Mouse (Mus musculus): ENCODE data around the gene Olfr67.
"Not testable (repeated sequence)": the region's sequence is repeated elsewhere in the genome, so short reads cannot be mapped to it uniquely, and the experiment has no call there.

Olfr67 gene

DNA sequence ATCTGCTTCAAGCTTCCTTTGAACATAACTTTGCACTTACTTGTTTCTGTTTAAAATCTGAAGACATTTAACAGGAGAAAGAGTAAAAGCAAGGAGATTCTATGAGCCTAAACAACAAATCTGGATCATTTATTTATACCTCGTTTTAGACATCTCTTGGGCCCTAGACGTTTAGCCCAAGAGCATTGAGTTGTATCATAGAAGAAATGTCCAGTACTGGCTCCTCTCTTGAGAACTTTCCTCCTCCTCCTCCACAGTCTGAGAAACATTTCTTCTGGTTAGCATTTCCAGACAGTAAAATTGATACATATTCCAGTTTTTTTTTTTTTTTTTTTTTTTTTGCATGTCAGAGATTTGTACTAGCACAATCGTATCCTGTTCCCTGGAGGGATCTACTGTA is at the start of gene Olfr67:
Olfr67 (minus strand) TSS at position 101 of the 400 bp plus-strand sequence.
- DNase-seq (ENCODE audit: low read depth, low spot score) = no peak

DNA sequence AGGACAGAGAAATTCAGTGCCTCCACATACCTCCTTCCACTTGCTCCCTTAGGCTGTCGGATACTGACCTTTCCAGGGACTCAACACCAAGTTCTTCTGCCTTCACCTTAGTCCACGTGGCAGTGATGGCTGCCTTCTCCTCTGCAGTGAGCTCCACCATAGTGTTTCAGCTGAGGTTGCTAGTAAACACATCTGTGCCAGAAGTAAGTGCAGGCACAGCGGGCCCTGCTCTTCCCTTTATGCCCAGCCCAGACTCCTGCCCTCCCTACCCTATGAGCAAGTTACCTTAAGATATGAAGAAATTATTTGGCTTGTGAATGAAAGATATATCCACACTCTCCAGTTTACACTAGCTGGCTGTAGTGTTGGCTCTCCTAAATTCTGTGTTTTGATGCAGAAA is 48.6 kb upstream of the Olfr67 start, which contains the start of gene Hbb-bh2:
Hbb-bh2 (minus strand) TSS at position 253 of the 400 bp plus-strand sequence.
- no peak for DNase-seq (ENCODE audit: low read depth, low spot score)

DNA sequence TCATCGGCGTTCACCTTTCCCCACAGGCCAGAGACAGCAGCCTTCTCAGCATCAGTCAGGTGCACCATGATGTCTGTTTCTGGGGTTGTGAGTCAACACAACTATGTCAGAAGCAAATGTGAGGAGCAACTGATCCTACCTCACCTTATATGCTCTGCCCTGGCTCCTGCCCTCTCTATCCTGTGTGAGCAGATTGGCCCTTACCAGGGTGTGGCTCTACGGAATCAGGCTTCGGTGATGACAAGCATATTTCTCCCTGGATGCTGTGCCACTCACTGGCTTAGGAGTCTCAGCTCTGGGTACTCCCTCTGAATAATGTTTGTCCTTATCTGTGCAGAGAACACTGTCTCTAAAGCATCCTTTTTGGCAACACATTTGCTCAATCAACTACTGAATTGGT is 36.2 kb upstream of the Olfr67 start, which contains the start of gene Hbb-bs:
Hbb-bs (minus strand) TSS at position 289 of the 400 bp plus-strand sequence.
- DNase-seq (ENCODE audit: low read depth, low spot score) = no peak

DNA sequence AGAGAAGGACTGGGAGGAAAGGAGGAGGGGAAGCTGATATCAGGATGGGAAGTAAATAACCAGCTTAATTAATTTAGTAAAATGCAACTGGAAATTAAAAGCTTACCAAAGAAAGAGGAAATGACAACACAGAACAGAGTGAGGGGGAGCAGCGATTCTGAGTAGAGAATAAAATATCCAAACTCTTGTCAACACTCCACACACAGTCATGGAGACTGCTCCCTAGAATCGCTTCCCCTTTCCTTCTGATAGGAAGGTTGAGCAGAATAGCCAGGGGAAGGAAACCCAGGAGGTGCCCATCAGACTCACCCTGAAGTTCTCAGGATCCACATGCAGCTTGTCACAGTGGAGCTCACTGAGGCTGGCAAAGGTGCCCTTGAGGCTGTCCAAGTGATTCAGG is 35.5 kb upstream of the Olfr67 start:
- DNase-seq (ENCODE audit: low read depth, low spot score) = not testable (repeated sequence)

DNA sequence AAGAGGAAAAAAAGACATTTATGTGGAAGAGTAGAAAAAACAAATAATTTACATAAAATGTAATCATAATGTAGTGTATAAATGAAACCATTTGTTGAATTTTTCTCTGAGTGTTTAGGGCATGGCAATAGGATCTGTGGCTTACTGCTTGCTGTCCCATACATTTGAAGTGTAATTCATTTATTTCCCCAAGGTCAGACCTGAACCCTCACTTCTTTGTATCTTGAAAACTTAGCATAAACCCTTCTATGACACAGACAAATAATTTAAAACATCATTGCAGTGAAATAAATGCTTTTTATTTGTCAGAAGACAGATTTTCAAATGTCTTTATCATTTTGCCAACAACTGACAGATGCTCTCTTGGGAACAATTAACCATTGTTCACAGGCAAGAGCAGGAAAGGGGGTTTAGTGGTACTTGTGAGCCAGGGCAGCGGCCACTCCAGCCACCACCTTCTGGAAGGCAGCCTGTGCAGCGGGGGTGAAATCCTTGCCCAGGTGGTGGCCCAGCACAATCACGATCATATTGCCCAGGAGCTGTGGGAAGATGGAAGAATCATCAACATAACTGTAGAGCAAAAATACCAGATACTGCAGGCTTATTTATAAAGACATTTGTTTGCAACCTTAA is 34.8 kb upstream of the Olfr67 start:
- no peak for DNase-seq (ENCODE audit: low read depth, low spot score)

DNA sequence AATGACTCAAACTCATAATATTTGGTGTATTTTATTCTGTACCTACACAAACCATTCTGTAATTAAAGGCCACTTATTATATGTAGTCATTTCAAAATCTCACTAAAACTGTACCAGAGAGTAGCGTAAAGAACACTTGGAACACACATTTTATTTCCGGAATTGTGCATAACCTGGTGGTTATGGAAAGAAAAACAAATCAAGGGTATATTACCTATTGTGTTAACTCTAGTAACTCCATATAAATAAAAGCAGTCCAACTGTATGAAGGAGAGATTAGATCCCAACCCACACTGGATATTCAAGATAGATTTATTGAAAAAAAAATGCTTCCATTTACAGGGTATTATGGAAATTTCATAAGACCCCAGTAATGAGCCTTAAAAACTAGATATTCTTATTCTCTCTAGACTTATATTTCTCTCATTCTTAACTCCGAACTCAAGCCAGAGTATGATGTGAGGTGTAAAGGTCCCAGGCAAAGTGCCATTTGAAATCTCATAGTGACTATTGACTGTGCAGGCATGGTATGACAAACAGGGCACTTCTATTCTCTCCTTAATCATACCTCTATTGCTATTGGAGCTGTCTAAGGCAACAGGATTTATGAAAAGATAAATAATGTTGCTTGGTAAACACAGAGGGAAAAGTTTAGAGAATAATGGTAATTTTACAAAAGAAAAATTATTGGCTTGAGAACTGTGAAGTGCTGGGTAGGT is 34.1 kb upstream of the Olfr67 start:
- no peak for DNase-seq (ENCODE audit: low read depth, low spot score)

DNA sequence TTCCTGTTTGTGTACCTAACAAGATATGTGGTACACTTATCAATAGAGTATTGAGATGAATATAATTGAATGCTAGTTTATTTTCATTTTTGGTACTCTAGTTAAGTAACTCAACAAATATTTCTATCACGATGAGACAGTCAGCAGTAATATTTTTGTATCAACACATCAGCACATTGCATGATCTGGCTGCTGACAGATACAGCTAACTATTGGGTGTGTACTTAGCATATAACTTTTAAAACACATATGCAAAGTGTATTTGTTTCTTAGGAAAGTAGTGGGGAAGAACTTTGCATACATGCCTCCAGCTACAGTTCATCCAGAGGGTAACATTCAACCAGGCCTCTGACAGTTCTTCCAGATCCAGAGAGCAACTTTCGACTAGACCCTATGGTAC is 33.0 kb upstream of the Olfr67 start:
- DNase-seq (ENCODE audit: low read depth, low spot score) = no peak

DNA sequence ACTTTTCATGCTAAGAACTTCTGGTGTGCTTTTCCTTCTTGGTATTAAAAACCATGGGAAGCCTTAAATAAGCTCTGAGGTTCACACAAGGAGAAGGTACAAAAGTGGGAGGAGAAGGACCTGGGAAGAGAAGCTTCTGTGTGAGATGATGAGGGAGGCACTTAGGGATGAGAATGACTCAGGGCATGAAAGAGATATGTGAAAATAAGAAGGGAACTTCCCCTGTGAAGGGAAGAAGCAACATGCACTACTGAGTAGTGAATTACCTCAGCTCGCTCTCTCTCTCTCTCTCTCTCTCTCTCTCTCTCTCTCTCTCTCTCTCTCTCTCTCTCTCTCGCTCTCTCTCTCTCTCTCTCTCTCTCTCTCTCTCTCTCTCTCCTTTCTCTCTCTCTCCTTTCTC is 23.5 kb upstream of the Olfr67 start:
- DNase-seq (ENCODE audit: low read depth, low spot score) = not testable (repeated sequence)

DNA sequence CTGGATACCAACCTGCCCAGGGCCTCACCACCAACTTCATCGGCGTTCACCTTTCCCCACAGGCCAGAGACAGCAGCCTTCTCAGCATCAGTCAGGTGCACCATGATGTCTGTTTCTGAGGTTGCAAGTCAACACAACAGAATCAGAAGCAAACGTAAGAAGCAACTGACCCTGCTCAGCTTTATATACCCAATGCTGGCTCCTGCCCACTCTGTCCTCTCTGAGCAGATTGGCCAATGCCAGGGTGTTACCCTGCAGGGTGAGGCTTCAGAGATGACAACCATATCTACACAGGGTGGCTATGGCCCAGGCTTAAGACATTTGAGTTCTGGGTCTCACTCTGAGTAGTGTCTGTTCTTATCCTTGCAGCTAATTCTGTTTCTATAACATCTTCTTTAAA is 22.1 kb upstream of the Olfr67 start, which contains the start of gene Hbb-bt:
Hbb-bt (minus strand) TSS at position 231 of the 400 bp plus-strand sequence.
- DNase-seq (ENCODE audit: low read depth, low spot score) = no peak

DNA sequence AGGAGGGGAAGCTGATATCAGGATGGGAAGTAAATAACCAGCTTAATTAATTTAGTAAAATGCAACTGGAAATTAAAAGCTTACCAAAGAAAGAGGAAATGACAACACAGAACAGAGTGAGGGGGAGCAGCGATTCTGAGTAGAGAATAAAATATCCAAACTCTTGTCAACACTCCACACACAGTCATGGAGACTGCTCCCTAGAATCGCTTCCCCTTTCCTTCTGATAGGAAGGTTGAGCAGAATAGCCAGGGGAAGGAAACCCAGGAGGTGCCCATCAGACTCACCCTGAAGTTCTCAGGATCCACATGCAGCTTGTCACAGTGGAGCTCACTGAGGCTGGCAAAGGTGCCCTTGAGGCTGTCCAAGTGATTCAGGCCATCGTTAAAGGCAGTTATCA is 21.5 kb upstream of the Olfr67 start:
- DNase-seq (ENCODE audit: low read depth, low spot score) = not testable (repeated sequence)

DNA sequence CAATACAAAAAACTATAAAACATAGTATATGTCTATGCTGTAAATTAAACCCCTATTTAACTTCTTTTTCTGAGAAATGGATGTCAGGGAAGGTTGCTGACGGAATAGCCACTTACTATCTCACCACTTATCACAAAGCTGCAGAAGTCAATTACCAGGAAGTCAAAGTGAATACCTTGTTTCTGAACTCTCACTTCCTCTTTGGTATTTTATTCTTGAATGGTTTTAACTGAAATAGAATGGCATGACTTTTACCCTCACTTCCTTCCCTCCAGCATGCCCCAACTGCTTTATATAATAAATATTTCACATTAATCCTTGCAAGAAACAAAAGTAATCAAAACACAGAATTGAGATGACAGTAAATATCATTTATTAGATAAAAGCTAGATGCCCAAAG is 20.6 kb upstream of the Olfr67 start:
- no peak for DNase-seq (ENCODE audit: low read depth, low spot score)

DNA sequence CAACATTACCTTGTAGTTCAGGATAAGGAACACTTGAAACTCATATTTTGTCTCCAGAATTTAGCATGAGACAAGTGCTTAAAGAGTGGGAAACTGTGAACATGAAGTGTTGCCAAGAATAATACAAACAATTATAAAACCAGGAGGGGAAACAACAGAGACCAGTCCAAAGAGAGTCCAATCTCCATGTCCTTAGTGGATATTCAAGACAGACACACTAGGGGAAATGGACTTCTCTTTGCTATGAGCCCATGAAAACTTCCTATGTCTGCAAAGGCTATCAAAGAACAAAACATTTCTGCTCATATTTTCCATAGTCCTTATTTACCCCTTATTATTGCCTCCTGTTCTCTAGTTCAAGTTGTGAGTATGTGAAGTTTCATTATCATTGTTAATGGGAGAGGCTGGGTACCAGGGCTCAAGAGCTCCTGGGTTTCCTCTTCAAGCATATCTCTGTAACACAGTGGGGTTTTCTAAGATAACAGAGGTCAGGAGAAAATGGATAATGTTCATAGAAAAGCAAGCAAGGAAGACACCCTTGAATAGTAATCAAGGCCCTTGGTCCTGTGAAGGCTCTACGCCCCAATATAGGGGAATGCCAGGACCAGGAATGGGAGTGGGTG is 19.7 kb upstream of the Olfr67 start:
- DNase-seq (ENCODE audit: low read depth, low spot score) = no peak

DNA sequence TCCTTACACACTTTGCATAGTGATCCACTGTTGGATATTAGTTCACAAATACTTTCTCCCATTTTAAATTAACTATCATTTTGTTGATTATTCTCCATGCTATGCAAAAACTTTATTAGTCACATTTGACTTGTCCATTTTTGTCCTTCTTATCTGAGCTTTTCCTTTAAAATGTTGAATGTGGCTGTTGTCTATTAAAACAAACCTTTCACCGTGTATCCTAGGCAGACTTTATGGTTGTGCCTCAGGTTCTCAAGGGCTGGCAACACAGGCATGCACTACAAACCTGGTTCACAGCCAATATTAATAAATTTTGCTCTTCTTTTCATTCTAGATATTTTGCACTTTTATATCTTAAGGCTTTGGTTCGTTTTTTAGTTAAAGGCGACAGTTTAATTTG is 19.1 kb upstream of the Olfr67 start:
- no peak for DNase-seq (ENCODE audit: low read depth, low spot score)

DNA sequence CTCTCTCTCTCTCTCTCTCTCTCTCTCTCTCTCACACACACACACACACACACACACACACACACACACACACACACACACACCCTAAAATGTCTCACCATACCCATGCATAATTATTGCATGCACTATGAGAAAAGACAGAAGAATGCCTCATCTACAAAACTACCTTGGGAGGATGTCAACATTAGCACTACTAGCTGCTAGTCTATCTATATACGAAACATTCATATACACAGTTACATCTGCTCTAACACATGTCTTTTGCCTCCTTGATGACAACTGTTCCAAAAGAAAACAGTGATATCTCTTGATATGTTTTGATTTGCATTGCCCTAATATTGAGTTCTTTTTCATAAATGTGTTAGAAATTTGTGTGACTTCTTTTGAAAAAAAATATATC is 18.7 kb upstream of the Olfr67 start:
- DNase-seq (ENCODE audit: low read depth, low spot score) = no peak

DNA sequence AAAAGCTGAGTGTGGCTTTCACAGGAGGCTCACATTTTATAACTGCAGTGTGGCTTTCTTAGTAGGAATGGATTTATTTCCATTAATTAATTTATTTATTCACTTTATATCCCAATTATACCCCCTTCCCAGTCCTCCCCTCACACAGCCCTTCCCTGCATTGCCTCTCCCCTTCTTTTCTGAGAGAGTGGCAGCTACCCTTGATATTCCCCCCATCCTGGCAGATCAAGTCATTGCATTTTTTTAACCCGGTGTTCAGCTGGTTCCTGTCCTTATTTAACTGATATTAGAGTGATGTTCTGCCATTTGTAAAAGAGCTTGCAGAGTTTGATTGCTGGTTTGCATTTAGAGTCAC is 18.2 kb upstream of the Olfr67 start:
- DNase-seq (ENCODE audit: low read depth, low spot score) = no peak

DNA sequence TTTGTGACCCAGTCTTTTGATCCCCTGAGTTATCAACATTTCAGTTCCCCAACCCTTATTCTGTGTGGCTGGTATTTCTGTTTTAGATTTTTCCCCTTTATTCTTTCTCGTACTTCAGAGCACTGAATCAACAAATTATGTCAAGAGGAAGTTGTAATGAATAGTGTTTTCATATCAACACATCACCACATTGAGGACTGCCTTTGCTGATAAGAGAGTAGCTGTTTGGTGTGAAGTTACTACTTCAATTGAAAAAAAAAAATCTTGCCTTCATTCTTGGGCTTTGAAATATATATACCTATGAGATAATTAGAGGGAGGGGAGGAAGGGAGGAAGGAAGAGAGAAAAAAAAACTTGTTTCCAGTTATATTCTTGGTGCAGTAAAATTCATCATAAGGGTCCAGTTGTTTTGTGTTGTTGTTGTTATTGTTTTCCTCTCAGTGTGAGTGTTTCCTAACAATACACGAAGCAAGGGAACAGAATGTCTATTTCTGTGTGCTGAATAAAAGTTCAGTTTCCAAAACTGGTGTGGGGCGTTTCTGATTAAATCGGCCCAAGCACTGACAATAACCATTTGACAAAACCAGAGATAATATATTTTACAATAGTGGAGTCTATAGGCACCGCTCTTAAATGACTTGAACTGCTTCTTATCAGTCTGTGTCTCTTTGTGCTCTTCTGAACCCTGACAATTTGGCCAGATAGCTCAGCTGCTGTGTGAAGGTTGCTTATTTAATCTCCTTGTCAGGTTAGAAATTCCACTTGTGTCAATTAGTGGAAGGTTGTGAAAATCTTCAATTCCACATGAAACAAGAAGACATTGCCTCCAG is 17.6 kb upstream of the Olfr67 start:
- no peak for DNase-seq (ENCODE audit: low read depth, low spot score)

DNA sequence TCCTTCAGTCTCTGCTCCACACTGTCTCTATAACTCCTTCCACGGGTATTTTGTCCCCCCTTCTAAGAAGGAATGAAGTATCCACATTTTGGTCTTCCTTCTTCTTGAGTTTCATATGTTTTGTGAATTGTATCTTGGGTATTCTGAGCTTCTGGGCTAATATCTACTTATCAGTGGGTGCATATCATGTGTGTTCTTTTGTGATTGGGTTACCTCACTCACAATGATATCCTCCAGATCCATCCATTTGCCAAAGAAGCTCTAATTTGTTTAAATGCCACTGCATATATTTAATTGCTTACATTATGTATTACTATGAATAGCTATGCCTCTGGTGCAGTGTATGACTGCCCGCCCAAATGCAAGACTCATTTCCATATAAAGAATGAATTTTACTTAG is 16.5 kb upstream of the Olfr67 start:
- DNase-seq (ENCODE audit: low read depth, low spot score) = not testable (repeated sequence)

DNA sequence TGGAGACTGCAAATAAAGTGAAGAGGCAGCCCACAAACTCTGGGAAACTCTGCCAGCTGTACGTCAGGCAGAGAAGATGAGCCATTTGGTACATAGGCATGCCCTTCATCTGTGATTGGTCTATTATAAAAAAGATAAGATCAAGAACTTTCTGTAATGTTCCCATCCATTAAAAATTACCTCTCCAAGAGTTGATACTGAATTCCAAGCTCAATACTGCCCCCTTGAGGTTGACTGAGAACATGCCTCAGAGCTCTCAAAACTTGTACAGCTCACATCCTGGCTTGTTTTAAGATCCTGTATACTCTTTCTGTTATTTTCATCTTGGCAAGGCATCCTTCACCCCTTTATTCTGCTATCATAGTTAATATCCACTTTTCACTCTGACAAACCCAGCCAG is 15.2 kb upstream of the Olfr67 start:
- peak; percentile 46 for DNase-seq (ENCODE audit: low read depth, low spot score)

DNA sequence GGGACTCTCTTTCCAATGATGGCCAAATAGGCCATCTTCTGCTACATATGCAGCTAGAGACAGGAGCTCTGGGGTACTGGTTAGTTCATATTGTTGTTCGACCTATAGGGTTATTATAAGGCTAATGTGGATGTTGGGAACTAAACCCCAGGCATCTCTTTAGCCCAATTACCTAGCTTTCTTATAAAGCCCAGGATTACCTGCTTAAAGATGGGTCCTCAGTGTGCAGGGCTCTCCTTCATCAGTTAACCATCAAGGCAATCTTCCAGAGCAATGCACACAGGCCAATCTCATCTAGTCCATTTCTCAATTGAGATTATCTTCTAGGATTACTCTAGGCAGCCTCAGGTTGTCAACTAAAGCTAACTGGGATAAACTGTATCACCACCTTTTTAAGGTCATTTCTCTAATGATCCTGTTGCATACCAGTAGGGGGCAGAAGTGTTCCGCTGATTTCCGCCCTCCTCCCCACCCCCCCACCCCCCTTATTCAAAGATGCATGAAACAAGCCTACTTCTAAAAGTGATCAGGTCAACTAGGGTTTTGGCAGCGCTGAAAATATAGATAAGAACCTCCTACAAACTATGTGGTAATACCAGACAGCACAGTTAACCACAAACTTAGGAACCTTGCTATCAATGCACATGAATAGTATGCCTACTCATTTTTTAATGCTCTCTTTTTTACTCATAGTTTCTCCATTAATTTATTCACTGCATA is 1.2 kb upstream of the Olfr67 start:
- DNase-seq (ENCODE audit: low read depth, low spot score) = no peak

DNA sequence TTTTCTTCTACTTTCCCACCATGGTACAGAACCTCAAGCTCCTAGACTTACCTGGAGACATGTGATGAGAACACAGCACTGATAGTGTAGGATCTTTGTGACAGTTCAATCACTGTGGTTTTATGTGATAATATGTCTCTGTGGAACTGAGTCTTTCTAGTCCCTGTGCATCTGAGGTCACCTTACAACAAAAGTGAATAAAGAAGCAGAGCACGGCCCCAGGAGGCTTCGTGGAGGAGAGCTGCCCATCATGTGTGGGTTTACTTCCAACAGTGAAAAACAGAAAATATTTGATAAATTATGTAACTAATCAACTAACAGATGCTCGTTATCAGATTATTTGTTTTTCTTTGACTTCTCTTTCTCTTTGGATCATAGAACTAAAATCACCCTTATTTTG is 12.0 kb downstream of the Olfr67 start, which contains the start of gene Olfr68:
Olfr68 (minus strand) TSS at position 101 of the 400 bp plus-strand sequence.
- DNase-seq (ENCODE audit: low read depth, low spot score) = no peak

DNA sequence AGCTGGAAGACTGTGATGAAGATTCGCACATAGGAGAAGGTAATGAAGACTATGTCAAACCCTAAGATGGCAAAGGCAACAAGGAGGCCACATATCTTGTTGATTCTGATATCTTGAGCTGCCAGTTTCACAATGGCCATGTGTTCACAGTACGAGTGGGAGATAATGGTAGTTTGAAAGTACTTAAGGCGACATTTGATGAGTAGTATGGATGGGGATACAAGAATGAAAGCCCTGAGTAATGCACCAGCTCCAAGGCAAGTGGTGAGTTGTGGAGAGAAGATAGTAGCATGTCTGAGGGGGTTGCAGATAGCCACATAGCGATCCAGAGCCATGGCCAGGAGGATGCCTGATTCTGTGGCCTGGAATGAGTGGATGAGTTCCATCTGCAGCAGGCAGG is 14.0 kb downstream of the Olfr67 start:
- not testable (repeated sequence) for DNase-seq (ENCODE audit: low read depth, low spot score)
